Mouse (Mus musculus): ENCODE data around the gene B3galt1.

B3galt1 gene

DNA sequence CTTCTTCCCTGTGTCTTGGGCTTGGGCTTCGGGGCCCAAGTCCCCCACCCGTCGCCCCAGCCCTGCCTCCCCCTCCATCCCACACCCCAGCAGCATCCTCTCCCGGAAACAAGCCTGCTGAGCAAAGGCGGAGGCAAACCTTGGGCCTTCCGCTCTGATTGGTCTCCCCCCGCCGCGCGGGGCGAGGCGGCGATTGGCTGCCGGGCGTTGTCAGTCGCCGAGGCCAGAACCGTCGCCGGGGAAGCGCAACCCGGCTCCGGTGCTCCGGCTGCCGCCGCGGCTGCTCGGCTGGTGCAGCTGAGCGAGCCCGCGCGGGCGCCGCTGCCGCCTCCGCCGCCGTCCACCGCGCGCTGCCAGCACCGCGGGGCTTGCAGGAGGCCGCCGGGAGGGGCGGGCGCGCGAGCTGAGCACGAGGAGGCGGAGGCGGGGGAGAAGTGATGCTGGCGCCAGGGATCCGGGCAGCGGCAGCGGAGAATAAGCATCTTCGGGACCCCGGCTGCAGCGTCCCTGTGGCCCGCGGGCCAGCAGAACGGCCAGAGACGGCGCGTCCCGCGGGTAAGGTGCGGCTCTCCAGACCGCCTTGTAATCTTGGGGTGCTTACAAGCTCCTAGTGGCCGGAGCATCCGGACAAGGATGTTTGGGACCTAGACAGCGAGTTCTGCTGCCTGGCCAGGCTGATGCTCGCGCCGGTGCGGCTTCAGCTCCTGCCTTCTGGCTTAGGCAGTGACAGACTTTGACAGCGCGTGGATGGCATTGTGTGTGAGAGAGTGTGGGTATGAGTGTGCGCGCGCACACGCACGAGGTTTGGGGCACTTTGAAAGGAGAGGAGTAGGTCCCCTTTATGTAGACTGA, at the start of gene B3galt1:
B3galt1 (plus strand) TSS at position 392 of the 852 bp plus-strand sequence.
- no peak for DNase-seq (ENCODE audit: low spot score)

GRCm38 (mm10) chr2:67516405-67516804, 49.3 kb upstream of the B3galt1 start:
- DNase-seq (ENCODE audit: low spot score): no peak

GRCm38 (mm10) chr2:67535347-67535746, 30.3 kb upstream of the B3galt1 start:
- DNase-seq (ENCODE audit: low spot score): no peak

- no peak for DNase-seq (ENCODE audit: low spot score)
These were observed 26.2 kb upstream of the B3galt1 start for GRCm38 (mm10) chr2:67539426-67539825.

- DNase-seq (ENCODE audit: low spot score): no peak
These were observed 23.5 kb upstream of the B3galt1 start for GRCm38 (mm10) chr2:67541957-67542696.

GRCm38 (mm10) chr2:67544426-67544825, 21.2 kb upstream of the B3galt1 start:
- DNase-seq (ENCODE audit: low spot score): no peak

GRCm38 (mm10) chr2:67564851-67565479, 706 bp upstream of the B3galt1 start:
- DNase-seq (ENCODE audit: low spot score): no peak

DNA sequence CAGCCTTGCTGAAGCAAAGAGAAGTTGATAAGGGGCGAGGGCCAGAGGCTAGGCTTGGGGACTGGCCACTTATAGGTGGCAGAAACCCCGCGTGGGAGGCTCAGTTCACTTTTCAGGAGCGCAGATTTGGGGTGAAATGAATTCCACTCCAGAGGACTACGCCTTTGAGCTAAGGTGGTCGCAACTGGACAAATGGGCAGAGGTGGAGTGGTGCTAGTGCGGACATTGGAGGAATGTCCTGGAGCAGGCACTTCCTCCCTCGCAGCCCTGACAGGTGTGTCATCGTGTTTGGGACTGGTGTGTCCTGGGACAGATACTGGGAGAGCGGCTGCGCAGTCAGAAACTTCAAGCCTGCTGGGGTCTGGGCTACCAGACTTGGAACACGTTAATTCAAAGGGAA, 895 bp downstream of the B3galt1 start:
- no peak for DNase-seq (ENCODE audit: low spot score)

GRCm38 (mm10) chr2:67567141-67567680, 1.5 kb downstream of the B3galt1 start:
- DNase-seq (ENCODE audit: low spot score): no peak

DNA sequence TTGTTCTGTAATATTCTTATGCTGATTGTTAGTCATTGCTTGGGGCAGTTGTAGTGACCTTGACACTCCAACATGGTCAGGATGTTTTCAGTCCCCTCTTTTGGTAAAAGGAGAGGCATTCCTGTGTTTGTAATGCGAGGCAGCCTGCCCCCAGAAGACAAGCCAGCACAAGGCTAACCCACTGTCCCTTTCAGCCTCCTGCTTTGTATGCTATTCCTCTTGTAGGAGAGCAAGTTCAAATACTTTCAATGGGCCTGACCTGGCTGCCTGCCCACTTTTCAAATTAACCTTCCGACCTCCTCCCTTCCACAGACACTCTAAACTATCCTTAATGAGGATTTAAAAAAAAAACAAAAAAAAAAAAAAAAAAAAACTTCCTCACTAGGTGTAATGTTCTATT, 11.0 kb downstream of the B3galt1 start:
- DNase-seq (ENCODE audit: low spot score): no peak

- no peak for DNase-seq (ENCODE audit: low spot score)
These were observed 17.4 kb downstream of the B3galt1 start for GRCm38 (mm10) chr2:67583091-67583490.

GRCm38 (mm10) chr2:67590408-67590807, 24.7 kb downstream of the B3galt1 start:
- DNase-seq (ENCODE audit: low spot score): no peak

DNA sequence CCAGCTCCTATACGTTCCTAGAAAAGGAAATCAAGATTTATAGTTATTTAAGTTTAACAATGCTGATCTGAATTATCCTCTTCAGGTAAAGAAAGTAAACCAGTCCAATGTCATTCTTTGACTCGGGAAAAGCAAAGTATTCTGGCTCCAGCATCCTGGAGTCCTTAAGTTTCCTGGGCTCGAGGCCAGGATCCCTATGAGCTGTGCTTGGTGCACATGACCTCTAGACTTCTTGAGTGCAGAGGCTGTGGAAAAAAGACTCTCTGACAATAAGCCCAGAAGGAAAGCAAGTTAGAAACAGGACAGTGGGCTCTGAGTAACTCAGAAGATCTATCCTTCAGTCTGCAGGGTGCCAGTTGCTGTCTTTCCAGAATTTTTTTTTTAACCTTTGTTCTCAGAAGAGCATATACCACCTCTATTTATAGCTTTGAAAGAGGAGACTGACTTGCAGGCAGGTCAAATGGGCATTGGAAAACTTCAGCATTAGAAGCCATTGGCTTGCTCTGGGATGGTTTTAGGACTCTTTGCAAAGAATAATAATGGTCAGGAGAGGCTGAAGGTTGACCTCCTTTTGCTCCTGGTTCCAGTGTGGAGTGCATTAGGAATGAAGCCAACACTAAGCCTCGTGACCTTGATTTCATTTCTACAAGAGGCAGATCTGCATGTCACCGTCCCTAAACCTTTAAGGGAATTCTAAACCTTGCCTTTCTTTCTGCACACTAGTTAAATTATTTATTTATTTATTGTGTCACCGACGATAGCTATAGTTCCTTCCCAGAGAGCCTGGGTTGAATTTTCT, 26.4 kb downstream of the B3galt1 start:
- DNase-seq (ENCODE audit: low spot score): no peak

DNA sequence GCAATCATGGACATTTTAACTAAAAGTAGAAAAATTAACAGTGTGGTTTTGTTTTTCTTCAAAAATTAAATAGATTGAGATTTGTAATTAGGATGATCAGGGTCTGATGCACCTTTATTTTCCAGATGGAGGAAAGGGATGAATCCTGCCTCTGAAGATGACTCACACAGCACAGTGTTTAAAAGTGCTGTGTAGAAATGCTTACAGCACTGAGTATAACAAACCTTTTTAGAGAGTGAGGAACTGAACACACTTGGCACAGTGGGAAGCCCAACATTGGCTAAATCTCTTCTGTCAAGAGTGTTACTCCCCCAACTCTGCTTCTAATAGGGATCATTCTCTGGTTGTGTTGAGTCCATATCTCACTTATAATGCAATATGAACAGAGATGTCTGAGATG, 57.2 kb downstream of the B3galt1 start:
- no peak for DNase-seq (ENCODE audit: low spot score)

- no peak for DNase-seq (ENCODE audit: low spot score)
These were observed 62.0 kb downstream of the B3galt1 start for GRCm38 (mm10) chr2:67627667-67628066.

GRCm38 (mm10) chr2:67628289-67628688, 62.6 kb downstream of the B3galt1 start:
- DNase-seq (ENCODE audit: low spot score): no peak

GRCm38 (mm10) chr2:67654847-67655246, 89.2 kb downstream of the B3galt1 start:
- DNase-seq (ENCODE audit: low spot score): no peak

GRCm38 (mm10) chr2:67657372-67657771, 91.7 kb downstream of the B3galt1 start:
- DNase-seq (ENCODE audit: low spot score): no peak

DNA sequence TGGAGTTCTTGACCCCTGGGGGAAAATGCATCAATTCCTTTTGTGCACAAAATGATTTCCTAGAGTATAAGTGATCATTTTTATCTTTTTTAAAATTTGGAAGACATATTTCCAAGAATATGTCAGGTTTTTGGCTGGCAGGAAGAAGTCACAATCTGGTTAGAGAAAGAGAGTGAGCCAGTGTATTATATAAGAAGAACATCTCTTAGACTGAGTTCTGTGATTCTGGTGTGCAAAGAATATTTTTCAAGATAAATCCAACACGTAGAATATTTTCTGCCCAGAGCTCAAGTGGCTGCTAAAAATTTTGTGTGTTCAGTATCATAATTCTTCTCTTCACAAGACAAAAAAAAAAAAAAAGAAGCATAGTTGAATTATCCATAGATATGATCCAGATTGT, 92.4 kb downstream of the B3galt1 start:
- DNase-seq (ENCODE audit: low spot score): no peak

DNA sequence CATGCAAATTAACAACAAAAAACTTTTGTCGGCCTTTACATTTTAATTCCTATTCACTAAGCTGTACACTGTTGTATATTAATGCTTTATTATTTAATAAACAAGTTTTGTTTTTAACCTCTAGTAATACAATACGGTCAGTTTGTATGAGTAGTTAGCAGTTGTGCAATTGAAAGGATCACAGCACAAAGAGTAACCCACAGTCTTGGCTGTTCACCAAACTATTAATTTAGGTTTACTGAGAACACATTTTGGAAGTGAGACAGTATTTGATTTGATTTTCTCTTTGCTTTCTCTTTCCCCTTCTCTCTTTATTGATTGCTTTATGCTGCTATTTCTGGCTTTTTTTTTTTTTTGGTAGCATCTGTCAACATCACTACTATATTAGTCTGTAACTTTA, 106.0 kb downstream of the B3galt1 start:
- DNase-seq (ENCODE audit: low spot score): no peak

- no peak for DNase-seq (ENCODE audit: low spot score)
These were observed 112.0 kb downstream of the B3galt1 start for GRCm38 (mm10) chr2:67677697-67678096.

GRCm38 (mm10) chr2:67724249-67724648, 158.6 kb downstream of the B3galt1 start:
- DNase-seq (ENCODE audit: low spot score): no peak
